Mouse (Mus musculus) kidney, postnatal 36 days (tissue): Measurements from ENCODE around the gene Dync1li1.

Source experiments
- DNase-seq, 2 experiments: peaks; one replicate each; pipeline ENCODE4 v3.0.0; 2021 to 2022; ENCODE audit warnings: mixed read lengths in 2 of 2

Gene Dync1li1

GRCm38 (mm10) chr9:114731011-114731755, 42.6 kb downstream of the Dync1li1 start, which contains the start of gene Cmtm6:
Gene Cmtm6 (plus strand): TSS chr9:114731116.
- peak; percentile 98 to 99 for DNase-seq

DNA sequence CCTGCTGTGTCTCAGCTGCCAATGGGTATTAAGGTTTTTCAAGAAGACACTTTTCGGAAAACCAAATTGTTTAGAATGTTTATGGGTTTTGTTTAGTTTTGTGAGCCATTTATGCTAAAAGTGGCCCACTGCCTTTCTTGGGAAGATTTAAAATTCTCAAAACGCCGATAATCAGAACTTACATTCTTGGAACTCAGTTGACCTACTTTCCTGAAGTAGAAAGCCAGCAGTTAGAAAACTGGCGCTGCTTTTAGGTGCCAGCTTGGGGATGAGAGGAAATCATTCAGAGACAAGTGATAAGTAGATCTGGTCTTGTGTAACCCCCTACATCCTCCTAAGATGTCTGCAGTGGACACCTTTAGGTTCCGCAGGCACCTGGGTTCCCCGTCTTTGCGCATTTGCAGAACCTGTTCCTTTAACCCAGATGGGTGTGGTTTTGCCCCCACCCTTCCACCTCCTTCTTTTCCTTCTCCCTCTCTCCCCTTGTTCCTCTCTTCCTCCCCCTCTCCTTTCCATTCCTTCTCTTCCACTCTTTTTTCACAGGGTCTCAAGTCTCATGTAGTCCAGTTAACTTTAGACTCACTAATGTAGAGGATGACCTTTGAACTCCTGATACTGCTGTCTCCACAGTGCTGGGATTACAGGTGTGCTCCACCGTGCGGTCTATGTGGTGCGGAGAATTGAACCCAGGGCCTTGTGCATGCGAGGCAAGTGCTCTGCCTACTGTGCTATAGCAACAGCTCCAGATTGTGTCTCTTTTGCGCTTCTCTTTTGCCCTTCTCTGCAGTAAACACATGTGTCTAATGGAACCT, 43.5 kb downstream of the Dync1li1 start:
- peak in 1 of 2 experiments; percentile 39 for DNase-seq

DNA sequence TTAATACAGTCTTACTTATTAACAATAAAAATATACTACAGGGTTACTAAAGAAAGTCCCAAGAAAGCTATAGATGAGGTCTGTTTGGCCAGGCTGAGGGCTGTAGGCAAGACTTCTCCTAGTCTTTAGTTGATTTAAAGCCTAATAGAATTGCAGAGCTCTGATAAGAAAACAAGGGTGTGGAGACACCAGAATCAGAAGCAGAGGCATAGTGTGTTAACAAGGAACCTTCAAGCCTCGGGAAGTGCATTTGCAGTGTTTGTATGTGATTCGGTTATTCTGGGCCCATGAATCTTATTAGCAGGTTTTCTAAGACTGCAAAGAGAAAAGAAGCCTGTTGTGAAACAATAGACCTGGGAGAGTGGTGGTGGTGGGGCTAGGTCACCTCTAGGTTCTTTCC, 44.6 kb downstream of the Dync1li1 start:
- no peak for DNase-seq

GRCm38 (mm10) chr9:114736442-114736841, 47.9 kb downstream of the Dync1li1 start:
- DNase-seq, result peak; percentile 62 to 69

- DNase-seq, result no peak
These were observed 51.7 kb downstream of the Dync1li1 start for GRCm38 (mm10) chr9:114740336-114740735.

GRCm38 (mm10) chr9:114742731-114743130, 54.1 kb downstream of the Dync1li1 start:
- DNase-seq, result no peak

DNA sequence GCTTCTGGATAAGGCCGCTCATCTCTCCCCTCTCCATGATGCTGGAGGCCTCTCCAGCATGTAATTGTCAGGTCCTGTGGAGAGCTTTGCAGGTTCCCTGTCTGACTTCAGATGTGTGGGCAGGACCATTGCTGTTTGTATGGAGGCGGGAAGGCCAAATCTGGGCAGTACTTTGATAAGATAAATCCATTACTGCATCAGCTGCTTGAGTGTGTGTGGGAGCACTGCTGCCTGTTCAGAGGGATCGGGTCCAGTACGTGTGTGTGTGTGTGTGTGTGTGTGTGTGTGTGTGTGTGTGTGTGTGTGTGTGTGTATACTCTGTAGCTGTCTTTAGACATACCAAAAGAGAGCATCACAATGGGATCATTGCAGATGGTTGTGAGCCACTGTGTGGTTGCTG, 56.6 kb downstream of the Dync1li1 start:
- no peak for DNase-seq

DNA sequence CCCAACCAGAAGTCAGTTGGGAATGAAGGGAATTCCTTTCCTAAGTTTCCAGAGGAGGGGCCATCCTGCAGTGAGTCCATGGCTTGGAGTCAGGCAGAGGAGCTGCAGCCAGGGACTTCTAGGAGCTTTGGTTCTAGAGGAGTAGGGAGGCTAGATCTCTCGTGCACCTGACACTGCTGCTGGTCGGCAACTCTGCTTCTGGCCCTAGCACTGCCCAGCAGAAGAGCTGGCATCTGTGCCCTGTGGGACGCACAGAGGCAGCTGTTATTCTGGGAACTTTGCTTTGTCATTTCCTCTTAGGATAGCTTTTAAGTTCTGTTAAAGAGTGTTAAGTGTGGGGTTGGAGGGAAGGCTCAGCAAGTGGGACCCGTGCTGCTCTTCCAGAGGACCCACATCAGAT, 57.1 kb downstream of the Dync1li1 start:
- no peak for DNase-seq

DNA sequence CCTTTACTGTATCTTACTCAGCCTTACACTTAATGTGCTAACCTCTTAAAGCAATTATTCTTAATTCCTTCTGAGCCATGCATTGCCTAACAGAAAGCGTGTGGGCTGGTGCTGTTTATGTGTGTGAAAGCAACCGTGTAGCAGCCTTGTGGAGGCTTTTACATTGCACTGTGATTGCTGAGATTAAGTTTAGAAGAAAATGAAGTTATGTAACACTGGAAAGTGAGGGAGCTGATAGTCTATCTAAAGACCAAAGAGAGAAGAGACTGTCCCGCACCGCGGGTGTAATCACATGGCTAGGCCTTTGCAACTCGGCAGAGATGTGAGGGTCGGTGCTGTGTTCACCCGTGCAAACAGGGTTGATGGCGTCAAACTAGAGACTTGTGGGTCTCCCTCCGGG, 58.4 kb downstream of the Dync1li1 start:
- DNase-seq, result no peak

GRCm38 (mm10) chr9:114747466-114747865, 58.9 kb downstream of the Dync1li1 start:
- no peak for DNase-seq

DNA sequence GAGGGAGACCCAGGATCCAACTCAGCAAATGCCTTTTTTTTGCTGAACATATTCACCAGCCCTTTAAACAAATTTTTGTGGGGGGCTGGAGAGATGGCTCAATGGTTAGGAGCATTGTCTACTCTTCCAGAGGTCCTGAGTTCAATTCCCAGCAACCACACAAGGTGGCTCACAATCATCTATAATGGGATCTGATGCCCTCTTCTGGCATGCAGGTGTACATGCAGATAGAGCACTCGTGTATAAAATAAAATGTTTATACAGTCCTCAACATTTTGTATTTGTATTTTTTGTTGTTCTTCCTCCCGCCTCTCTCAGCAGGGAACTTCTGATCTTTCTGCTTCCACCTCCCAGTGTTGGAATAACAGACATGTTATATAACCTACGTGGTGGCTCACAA, 63.0 kb downstream of the Dync1li1 start:
- DNase-seq, result no peak

DNA sequence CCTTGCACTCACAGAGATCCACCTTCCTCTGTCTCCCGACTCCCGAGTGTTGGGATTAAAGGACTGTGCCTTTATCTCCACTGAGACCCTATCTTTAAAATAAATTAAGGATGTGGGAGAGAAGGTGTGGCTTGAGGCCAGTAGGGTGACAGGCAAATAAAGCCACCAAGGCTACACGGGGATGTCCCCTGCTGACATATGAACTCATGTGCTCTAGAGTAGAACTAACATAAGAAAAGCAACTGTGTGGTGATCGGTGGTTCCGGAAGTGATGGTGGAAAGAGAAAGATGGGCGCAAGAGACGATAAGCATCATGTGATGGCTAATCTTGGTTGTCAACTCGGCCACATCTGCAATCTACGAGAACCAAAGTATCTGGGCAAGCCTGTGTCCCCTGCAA, 63.7 kb downstream of the Dync1li1 start:
- no peak for DNase-seq

GRCm38 (mm10) chr9:114752863-114753484, 64.4 kb downstream of the Dync1li1 start:
- DNase-seq, result peak; percentile 93 to 96

DNA sequence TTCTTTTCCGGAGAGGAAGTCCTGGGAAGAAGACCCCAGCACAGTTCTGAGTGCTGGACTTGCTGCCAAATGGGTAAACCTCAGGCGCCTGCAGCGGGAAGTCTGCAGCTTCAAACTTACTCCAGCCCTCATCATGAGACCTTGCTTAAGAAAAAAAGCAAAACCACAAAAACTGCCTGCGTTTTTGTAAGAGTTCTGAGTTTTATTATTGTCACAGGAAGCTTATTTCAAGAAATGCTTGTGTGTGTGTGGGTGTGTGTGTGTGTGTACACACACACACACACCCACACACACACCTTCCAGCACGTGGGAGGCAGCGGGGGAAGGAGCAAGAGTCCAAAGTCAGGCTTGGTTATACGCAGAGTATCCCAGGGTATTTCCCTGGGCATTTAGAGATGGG, 69.7 kb downstream of the Dync1li1 start:
- no peak for DNase-seq

DNA sequence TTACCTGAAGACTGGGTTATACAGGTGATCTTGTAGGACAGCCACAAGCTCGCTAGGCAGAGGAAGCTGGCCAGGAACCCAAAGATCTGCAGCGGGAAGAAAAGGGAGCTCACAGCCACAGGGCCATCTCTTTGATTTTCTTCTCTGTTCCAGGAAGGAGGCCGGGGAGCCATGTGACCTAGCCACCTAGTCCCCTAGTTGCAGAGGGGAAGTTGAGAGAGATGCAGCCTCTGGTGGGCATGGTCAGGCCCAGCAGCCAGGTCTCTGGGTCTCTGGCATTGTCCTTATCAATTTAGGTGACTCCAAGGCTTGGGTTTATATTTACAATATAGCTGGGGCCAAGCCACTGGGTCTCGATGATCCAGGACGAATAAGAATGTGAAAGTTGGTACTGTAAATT, 70.2 kb downstream of the Dync1li1 start:
- DNase-seq, result no peak

DNA sequence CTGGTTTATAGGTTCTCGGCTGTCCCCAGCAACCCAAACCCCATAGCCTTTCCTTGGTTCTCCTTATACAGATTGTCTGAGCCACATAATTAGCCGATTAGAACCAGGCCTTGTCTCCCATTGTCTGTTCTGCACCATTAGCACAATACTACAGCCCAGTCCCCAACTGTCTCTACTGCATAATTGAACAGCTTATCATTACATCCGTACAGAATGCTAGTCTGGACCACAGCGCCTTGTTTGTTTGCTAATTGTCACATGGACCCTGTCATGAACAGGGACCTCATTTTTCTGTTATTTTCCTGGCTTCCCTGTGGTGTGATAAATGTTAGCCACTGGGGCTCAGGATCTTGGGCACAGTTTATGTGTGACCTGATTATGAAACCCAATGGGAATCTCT, 71.3 kb downstream of the Dync1li1 start:
- no peak for DNase-seq

DNA sequence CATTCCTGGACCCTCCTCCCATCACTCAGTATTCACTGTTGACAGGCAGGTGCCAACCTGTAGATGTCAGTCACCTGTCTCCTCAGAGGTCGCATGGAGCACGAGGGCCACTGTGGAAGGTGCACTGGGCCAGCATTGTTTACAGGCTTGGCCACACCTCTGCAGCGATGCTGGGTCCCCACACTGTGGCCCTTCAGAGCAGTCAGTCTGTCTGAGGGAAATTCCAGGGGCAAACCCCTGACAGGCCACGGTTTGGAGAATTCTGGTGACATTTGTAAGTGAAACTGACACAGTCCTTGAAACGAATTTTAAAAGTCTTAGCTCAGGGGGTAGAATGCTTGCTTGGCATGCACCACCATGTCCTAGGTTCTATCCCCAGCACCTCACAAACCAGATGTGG, 71.8 kb downstream of the Dync1li1 start:
- DNase-seq, result no peak

GRCm38 (mm10) chr9:114761848-114762247, 73.3 kb downstream of the Dync1li1 start:
- DNase-seq, result no peak

DNA sequence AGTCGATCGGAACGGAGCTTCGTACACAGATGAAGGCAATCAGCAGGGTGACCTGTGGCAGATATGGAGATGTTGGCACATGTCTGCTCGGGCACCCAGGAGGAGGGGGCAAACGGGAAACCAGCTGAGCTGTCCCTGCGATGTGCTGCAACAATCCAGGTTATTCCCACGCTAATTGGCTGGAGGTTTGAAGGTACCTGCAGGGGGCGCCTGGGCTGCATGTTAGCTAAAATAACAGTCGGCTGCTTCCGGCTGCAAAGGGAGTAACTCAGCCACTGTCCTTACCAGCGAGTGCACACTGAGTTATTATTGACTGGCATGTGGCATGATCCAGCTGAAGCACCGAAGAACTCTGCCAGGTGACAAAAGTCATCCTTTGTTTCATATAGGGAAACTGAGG, 74.8 kb downstream of the Dync1li1 start:
- DNase-seq, result peak in 1 of 2 experiments; percentile 81

GRCm38 (mm10) chr9:114767030-114767429, 78.4 kb downstream of the Dync1li1 start:
- peak in 1 of 2 experiments; percentile 48 for DNase-seq

GRCm38 (mm10) chr9:114767507-114767906, 78.9 kb downstream of the Dync1li1 start:
- no peak for DNase-seq

DNA sequence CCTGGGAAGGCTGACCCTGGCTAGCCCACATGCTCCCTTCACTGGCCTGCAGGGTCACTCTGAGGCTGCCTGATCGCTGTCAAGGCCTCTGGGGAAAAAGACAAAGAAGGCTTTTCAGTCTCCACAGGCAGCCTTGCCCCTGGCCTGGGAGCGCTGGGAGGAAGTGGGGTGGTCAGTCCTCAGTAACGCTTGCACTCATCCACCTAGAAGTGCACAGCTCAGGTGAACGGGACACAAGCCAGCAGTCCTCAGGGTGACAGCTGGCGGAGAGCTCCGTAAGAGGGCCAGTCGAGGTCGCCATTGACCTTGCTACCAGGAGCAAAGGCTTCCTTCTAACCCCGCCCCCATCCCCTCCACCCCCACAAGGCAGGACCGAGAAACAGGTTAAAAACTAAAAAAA, 79.5 kb downstream of the Dync1li1 start:
- DNase-seq, result peak in 1 of 2 experiments; percentile 38

GRCm38 (mm10) chr9:114770224-114770623, 81.6 kb downstream of the Dync1li1 start:
- no peak for DNase-seq

DNA sequence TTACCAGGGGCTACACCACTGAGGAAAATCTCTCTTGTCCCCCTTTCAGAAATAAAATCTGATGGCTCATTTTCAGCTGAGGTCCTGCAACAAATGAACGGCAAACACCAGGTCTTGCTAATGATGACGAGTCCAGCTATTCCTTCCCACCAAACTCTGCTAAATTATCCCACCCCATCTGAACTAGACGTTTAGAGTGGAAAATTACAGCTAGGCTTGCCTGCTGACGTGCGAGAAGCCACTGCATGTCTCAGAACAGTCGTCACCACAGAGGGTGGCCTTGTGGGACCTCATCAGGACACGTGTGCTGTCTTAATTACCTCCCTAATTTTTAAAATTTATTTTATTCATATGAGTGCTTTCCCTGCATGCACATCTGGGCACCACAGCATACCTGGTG, 83.0 kb downstream of the Dync1li1 start:
- no peak for DNase-seq
